Mouse (Mus musculus) lung, adult 2 months (tissue): Measurements from ENCODE around the gene Cse1l.

Source experiments
- CTCF ChIP-seq: fragments of 200-500 bp; IDR thresholded peaks from 2 replicates; pipeline ENCODE4 v1.5.1; 2011; ENCODE audit warnings: mild to moderate bottlenecking, low read length, control low read depth; ENCODE audit not compliant: insufficient read depth
- POLR2A ChIP-seq: fragments of 200-500 bp; IDR thresholded peaks from 2 replicates; pipeline ENCODE4 v1.6.1; 2011; ENCODE audit warnings: low read depth, mild to moderate bottlenecking, control low read depth, low read length, borderline replicate concordance; ENCODE audit errors: extremely low read depth

- no peak for TF ChIP-seq CTCF
- TF ChIP-seq POLR2A = no peak
Observed at GRCm38 (mm10) chr2:166976356-166976755, 70.5 kb downstream of the Cse1l start.
